In the genomic region with DNA sequence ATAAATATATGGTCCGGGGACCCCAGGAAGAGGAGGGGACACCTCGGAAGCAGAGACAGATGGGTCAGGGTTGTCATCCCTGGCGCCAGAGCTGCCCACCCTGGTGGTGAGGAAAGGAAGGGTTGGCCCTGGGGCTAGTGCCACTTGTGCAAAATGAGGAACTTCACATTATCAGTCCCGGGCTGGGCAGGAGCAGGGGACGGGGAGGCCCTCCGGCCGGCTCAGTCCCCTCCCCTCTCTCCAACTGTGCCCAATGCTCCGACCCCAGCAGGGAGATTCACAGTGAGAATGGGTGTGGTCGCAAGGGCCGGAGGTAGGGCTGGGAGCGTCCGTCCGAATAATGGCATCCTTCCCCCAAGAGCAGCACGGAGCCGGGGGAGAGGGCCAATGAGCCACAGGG, we compare ENCODE assay signal across 8 mouse cellular contexts. TPM values are rescaled to one million over a fixed set of nuclear protein-coding genes. Genes with fewer than 3 reads are reported as not detected.
A peak's percentile ranks its signal among the peaks of the same experiment; 100 is the strongest.
DNase-seq lines count a peak whose midpoint lies in the region; ATAC-seq and TF ChIP-seq lines count a peak whose summit lies in the region.

No protein-coding gene starts in this region.

- peaks cover 44% of the 10 kb centered on the region for H3K4me1 ChIP-seq in hindbrain, embryonic 12.5 days

- WGBS in hindbrain, embryonic 12.5 days: 12% methylated on average over 15 of the region's 15 CpGs

- intact Hi-C loops in left cerebral cortex, adult 2 months (cut with DNase I): loop anchor here (1.0 kb wide), 1 partner anchor 183 kb away; no protein-coding TSS in a partner anchor

- no peaks in the 10 kb centered on the region for H3K9me3 ChIP-seq in hindbrain, embryonic 12.5 days (replicated peaks)

- H3K4me3 ChIP-seq in left cerebral cortex, adult 2 months: no peak overlapping the region
- H3K4me3 ChIP-seq in hindbrain, embryonic 12.5 days: peak overlapping the region; percentile 47

- TF ChIP-seq CTCF in left cerebral cortex, adult 2 months (IDR thresholded peaks at IDR 0.05): peak; percentile 18; the same call in 1 of the 2 replicates

- H3K4me2 ChIP-seq in hindbrain, embryonic 12.5 days (replicated peaks): peak overlapping the region; percentile 80; the same call in 1 of the 2 replicates

- peaks cover 37% of the 10 kb centered on the region for H3K36me3 ChIP-seq in hindbrain, embryonic 12.5 days

- no peak overlapping the region for H3K27ac ChIP-seq in left cerebral cortex, adult 2 months
- H3K27ac ChIP-seq in hindbrain, embryonic 12.5 days: no peak overlapping the region

- ATAC-seq in common myeloid progenitor, adult 5-6 weeks (replicated peaks; ENCODE audit: low read depth, poor library complexity, severe bottlenecking): peak; percentile 76
- no peak for ATAC-seq in hindbrain, embryonic 12.5 days (ENCODE audit: low FRiP score)
- peak; percentile 55 for ATAC-seq in megakaryocyte progenitor cell, adult 5-6 weeks (replicated peaks; ENCODE audit: poor library complexity)

- no peak overlapping the region for H3K9ac ChIP-seq in hindbrain, embryonic 12.5 days

- H3K27me3 ChIP-seq in hindbrain, embryonic 12.5 days: peaks cover 75% of the 10 kb centered on the region

- peak in 1 of 2 experiments; percentile 13 for DNase-seq in left cerebral cortex, adult 2 months (ENCODE audit: extremely low spot score in 1 of 2, low spot score in 2 of 2)
- DNase-seq in left cerebral cortex, adult 8-10 months (ENCODE audit: low spot score in 2 of 2): no peak
- no peak for DNase-seq in thymus, postnatal 10 days (ENCODE audit: low spot score in 2 of 2)
- DNase-seq in frontal cortex, postnatal 25 days (ENCODE audit: low spot score in 2 of 2): no peak
- no peak for DNase-seq in adipocyte (ENCODE audit: low spot score)

RNA-seq across cellular contexts. Expression of gene Hic1, which starts 4.6 kb away (rescaled TPM):
- total RNA-seq in left cerebral cortex, adult 2 months (2021): 1 to 10 TPM; 3.3 to 3.9 TPM
- 1 to 10 TPM; 3.2 to 3.7 (median 3.4) TPM for total RNA-seq in left cerebral cortex, adult 8-10 months (2022)
- 1.1 TPM in 1 of 2 replicates, not detected in the other for total RNA-seq in common myeloid progenitor, adult 5-6 weeks (2017)
- 11.3 and 15.8 TPM in 2 replicates for polyA plus RNA-seq in hindbrain, embryonic 12.5 days (2016; fragmentation: Nextera tagmentation; extraction: Ambion mirVana)
- 0.02 TPM in 1 of 2 replicates, not detected in the other for total RNA-seq in megakaryocyte progenitor cell, adult 5-6 weeks (2015)
- total RNA-seq in megakaryocyte progenitor cell, adult 5-6 weeks (2017): not detected in 2 replicates

RNA-seq across cellular contexts. Expression of gene Ovca2, which starts 13.9 kb away (rescaled TPM):
- total RNA-seq in left cerebral cortex, adult 2 months (2021): 10 to 100 TPM; 12.1 to 12.7 TPM
- total RNA-seq in left cerebral cortex, adult 8-10 months (2022): 10 to 100 TPM; 12.8 to 13.5 (median 13.2) TPM
- 18.5 and 20.9 TPM in 2 replicates for total RNA-seq in common myeloid progenitor, adult 5-6 weeks (2017)
- polyA plus RNA-seq in hindbrain, embryonic 12.5 days (2016; fragmentation: Nextera tagmentation; extraction: Ambion mirVana): 23.8 and 24.5 TPM in 2 replicates
- 20.8 and 26.3 TPM in 2 replicates for total RNA-seq in megakaryocyte progenitor cell, adult 5-6 weeks (2015)
- total RNA-seq in megakaryocyte progenitor cell, adult 5-6 weeks (2017): 14.5 and 16.5 TPM in 2 replicates

RNA-seq across cellular contexts. Expression of gene Dph1, which starts 26.3 kb away (rescaled TPM):
- total RNA-seq in left cerebral cortex, adult 2 months (2021): 10 to 100 TPM; 27.9 to 28.9 TPM
- total RNA-seq in left cerebral cortex, adult 8-10 months (2022): 10 to 100 TPM; 22.7 to 28.7 (median 27.0) TPM
- total RNA-seq in common myeloid progenitor, adult 5-6 weeks (2017): 7.1 and 10.5 TPM in 2 replicates
- 14.8 and 18.6 TPM in 2 replicates for polyA plus RNA-seq in hindbrain, embryonic 12.5 days (2016; fragmentation: Nextera tagmentation; extraction: Ambion mirVana)
- total RNA-seq in megakaryocyte progenitor cell, adult 5-6 weeks (2015): 3.3 and 7.4 TPM in 2 replicates
- total RNA-seq in megakaryocyte progenitor cell, adult 5-6 weeks (2017): 9.2 and 9.5 TPM in 2 replicates

RNA-seq across cellular contexts. Expression of gene Rtn4rl1, which starts 28.8 kb away (rescaled TPM):
- 10 to 100 TPM; 89.0 to 99.0 TPM for total RNA-seq in left cerebral cortex, adult 2 months (2021)
- 10 to 100 TPM; 67.2 to 72.6 (median 67.9) TPM for total RNA-seq in left cerebral cortex, adult 8-10 months (2022)
- 0.24 and 1.6 TPM in 2 replicates for total RNA-seq in common myeloid progenitor, adult 5-6 weeks (2017)
- polyA plus RNA-seq in hindbrain, embryonic 12.5 days (2016; fragmentation: Nextera tagmentation; extraction: Ambion mirVana): 5.1 and 5.8 TPM in 2 replicates
- total RNA-seq in megakaryocyte progenitor cell, adult 5-6 weeks (2015): 0.49 and 1.1 TPM in 2 replicates
- total RNA-seq in megakaryocyte progenitor cell, adult 5-6 weeks (2017): 0.20 and 0.42 TPM in 2 replicates
